Mouse (Mus musculus) forebrain, embryonic 16.5 days (tissue): ENCODE measurements around the gene Cfap97d1. TPM values are rescaled to one million over a fixed set of nuclear protein-coding genes. Genes with fewer than 3 reads are reported as not detected.
A peak's percentile ranks its signal among the peaks of the same experiment; 100 is the strongest.

Experiments
- ATAC-seq: fragments of 200-750 bp; cut with Nextera tagmentation; 2 replicates; pipeline ENCODE4 v1.8.0; 2017; ENCODE audit warnings: mild to moderate bottlenecking, moderate library complexity
- H3K27ac ChIP-seq: fragments of 300-500 bp; sonication (generic); 2 replicates; pipeline ENCODE4 v1.5.1; 2014; ENCODE audit warnings: low read length, control low read depth
- H3K27me3 ChIP-seq: fragments of 300-500 bp; sonication (generic); replicated peaks from 2 replicates; pipeline ENCODE4 v1.6.1; 2014; ENCODE audit warnings: low read length; ENCODE audit not compliant: control insufficient read depth, insufficient read depth
- H3K36me3 ChIP-seq: fragments of 300-500 bp; sonication (generic); 2 replicates; pipeline ENCODE4 v1.6.1; 2014; ENCODE audit not compliant: control insufficient read depth, insufficient read depth
- H3K4me1 ChIP-seq: fragments of 300-500 bp; sonication (generic); replicated peaks from 2 replicates; pipeline ENCODE4 v1.6.1; 2014; ENCODE audit warnings: low read length; ENCODE audit not compliant: control insufficient read depth, insufficient read depth
- H3K4me2 ChIP-seq: fragments of 300-500 bp; sonication (generic); 2 replicates; pipeline ENCODE4 v1.6.1; 2014; ENCODE audit warnings: mild to moderate bottlenecking, low read length, control low read depth
- H3K4me3 ChIP-seq: fragments of 300-500 bp; sonication (generic); replicated peaks from 2 replicates; pipeline ENCODE4 v1.5.1; 2014; ENCODE audit warnings: mild to moderate bottlenecking, low read length, control low read depth
- H3K9ac ChIP-seq: fragments of 300-500 bp; sonication (generic); replicated peaks from 2 replicates; pipeline ENCODE4 v1.6.1; 2014; ENCODE audit warnings: low read depth, low read length, control low read depth
- H3K9me3 ChIP-seq: fragments of 300-500 bp; sonication (generic); 2 replicates; pipeline ENCODE4 v1.6.1; 2016; ENCODE audit warnings: low read length; ENCODE audit not compliant: control insufficient read depth
- WGBS: fragments of 180-500 bp; shearing (Covaris S2); extraction: QIAGEN DNeasy Blood & Tissue Kit; methylation state at CpG from one replicate; pipeline ENCODE4 v1.1.7; 2014; 5-methylcytosine and 5-hydroxymethylcytosine counted together
- polyA plus RNA-seq: library from polyadenylated mRNA; unstranded; fragments of >200 nt; fragmentation: Nextera tagmentation; extraction: Ambion mirVana; gene quantifications from 2 replicates; pipeline ENCODE4 v1.2.1, GENCODE M21; 2015

Gene Cfap97d1
- polyA plus RNA-seq, 1 experiment from 2014 or later = not detected

DNA sequence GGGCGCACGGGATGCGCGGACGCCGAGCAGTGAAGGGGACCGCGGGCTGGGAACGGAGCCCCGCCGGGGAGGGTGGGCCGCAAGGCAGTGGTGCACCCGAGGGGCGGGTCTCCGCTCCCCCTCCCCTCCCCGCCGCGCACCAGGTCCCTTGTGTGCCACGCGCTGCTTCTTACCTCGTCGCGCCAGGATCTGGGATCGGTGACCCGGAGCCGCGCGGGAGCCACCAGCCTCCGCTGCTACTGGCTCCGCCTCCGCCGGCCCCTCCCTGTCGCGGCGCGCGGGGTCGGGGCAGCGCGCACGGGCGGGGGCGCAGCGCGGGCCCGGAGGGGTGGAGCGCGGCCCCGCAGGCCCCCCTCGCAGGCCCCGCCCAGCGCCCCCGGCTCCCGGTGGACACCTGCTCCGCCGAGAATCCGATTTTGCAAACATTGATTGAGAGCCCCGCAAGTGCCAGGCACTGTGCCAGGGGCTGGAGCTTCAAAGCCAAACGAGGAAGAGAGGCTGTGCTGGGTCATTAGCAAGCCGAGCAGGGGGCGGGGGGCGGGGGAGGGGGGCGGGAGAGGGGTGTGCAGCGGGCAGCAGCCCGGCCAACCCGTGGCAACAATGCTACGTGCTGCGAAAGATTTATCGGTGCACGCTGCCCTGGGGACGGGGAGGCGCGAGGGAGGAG, 42.7 kb downstream of the Cfap97d1 start:
- Histone ChIP-seq H3K4me3 (peak overlapping the region; percentile 65), H3K27me3 (no peaks in the 10 kb centered on the region), H3K9ac (peak overlapping the region; percentile 72), H3K36me3 (0 out of 2 replicates have a peak, but pooled peaks cover 2% of the 10 kb centered on the region), H3K27ac (peak overlapping the region; percentile 71), H3K9me3 (no peaks in the 10 kb centered on the region), H3K4me1 (peaks cover 28% of the 10 kb centered on the region), H3K4me2 (peak overlapping the region; percentile 56)
- under 1% methylated on average over 52 of the region's 73 CpGs for WGBS
- peak; percentile 86 for ATAC-seq

DNA sequence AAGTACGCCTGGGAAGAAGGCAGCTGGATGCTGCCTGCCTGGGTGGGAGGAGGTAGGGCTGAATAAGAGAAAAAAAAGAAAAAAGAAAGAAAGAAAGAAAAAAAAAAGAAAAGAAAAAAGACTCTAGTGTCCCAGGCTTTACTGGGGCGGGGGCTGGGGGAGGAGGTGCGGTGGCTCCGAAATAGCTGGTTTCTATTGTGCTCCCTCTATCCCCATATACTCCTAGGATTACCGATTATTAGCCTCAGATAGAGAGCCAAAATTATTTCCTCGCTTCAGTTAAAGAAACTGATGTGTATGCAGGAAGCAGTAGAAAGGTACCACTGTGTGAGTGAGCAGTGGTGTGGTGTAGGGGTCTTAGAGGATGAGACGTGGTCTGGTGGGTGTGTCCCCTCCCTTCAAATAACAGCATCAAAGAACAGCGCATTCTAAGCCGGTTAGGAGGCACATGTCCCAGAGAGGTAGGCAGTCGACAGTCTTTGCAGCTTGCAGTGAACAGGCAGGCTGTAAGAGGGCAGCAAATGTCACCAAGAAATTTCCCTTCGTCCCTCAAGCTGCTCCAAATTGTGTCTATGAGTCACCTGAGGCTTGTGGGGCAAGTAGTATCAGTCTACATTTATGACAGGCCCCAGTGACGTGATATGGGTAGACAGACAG, 43.4 kb downstream of the Cfap97d1 start:
- Histone ChIP-seq H3K27ac (peak overlapping the region; percentile 71), H3K9ac (peak overlapping the region; percentile 72), H3K4me3 (peak overlapping the region; percentile 65), H3K36me3 (0 out of 2 replicates have a peak, but pooled peaks cover 2% of the 10 kb centered on the region), H3K4me2 (peak overlapping the region; percentile 56), H3K9me3 (no peaks in the 10 kb centered on the region), H3K27me3 (no peaks in the 10 kb centered on the region), H3K4me1 (peaks cover 28% of the 10 kb centered on the region)
- ATAC-seq = peak; percentile 16
- WGBS = 2% methylated on average over 12 of the region's 12 CpGs

GRCm38 (mm10) chr11:102028087-102028816, 44.2 kb downstream of the Cfap97d1 start, which contains the start of gene Mpp3:
Mpp3 (minus strand) TSS chr11:102028461.
- WGBS = 53% methylated on average over 6 of the region's 6 CpGs

DNA sequence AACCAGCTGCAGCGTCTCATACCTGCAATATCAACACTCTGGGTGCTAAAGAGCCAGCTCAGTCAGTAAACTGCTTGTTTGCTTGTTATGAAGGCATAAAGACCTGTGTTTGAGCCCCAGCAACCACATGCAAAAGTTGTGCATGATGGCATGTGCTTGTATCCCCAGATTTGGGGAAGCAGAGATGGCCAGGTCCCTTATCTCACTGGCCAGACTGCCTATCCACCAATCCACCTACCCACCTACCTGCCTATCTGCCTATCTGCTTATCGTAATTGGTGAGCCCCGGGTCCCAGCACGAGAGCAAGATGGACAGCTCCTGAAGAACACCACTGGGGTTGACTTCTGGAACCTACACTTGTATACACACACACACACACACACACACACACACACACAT, 45.2 kb downstream of the Cfap97d1 start:
- Histone ChIP-seq H3K36me3 (no peaks in the 10 kb centered on the region), H3K4me3 (no peak overlapping the region), H3K27me3 (no peaks in the 10 kb centered on the region), H3K4me2 (no peak overlapping the region), H3K4me1 (peaks cover 28% of the 10 kb centered on the region), H3K9me3 (no peaks in the 10 kb centered on the region), H3K27ac (no peak overlapping the region), H3K9ac (no peak overlapping the region)
- WGBS = 90% methylated on average over 4 of the region's 4 CpGs
- ATAC-seq = no peak

More at GRCm38 (mm10) chr11:102028087-102028816, 44.2 kb downstream of the Cfap97d1 start, which contains the start of gene Mpp3:
- Histone ChIP-seq H3K9ac (peak within 1 kb of the TSS; percentile 72), H3K27ac (peak within 1 kb of the TSS; percentile 71), H3K4me2 (peak within 1 kb of the TSS; percentile 56), H3K9me3 (no peaks in the 10 kb centered on the region), H3K36me3 (no peaks in the 10 kb centered on the region), H3K4me1 (peaks cover 28% of the 10 kb centered on the region), H3K4me3 (peak within 1 kb of the TSS; percentile 65), H3K27me3 (no peaks in the 10 kb centered on the region)
- no peak for ATAC-seq

GRCm38 (mm10) chr11:102029966-102030365, 45.9 kb downstream of the Cfap97d1 start:
- no peak overlapping the region for H3K9ac ChIP-seq
- H3K9me3 ChIP-seq = no peaks in the 10 kb centered on the region
- no peak overlapping the region for H3K4me3 ChIP-seq
- H3K36me3 ChIP-seq = no peaks in the 10 kb centered on the region
- 32% methylated on average over 7 of the region's 7 CpGs for WGBS
- H3K27me3 ChIP-seq = no peaks in the 10 kb centered on the region
- H3K4me1 ChIP-seq = peaks cover 25% of the 10 kb centered on the region
- no peak overlapping the region for H3K4me2 ChIP-seq
- no peak overlapping the region for H3K27ac ChIP-seq
- no peak for ATAC-seq

GRCm38 (mm10) chr11:102031149-102031548, 47.1 kb downstream of the Cfap97d1 start:
- Histone ChIP-seq H3K4me1 (peaks cover 13% of the 10 kb centered on the region), H3K9ac (no peak overlapping the region), H3K9me3 (no peaks in the 10 kb centered on the region), H3K27me3 (no peaks in the 10 kb centered on the region), H3K36me3 (no peaks in the 10 kb centered on the region), H3K4me2 (no peak overlapping the region), H3K4me3 (no peak overlapping the region), H3K27ac (no peak overlapping the region)
- ATAC-seq = no peak
- 39% methylated on average over 7 of the region's 7 CpGs for WGBS

DNA sequence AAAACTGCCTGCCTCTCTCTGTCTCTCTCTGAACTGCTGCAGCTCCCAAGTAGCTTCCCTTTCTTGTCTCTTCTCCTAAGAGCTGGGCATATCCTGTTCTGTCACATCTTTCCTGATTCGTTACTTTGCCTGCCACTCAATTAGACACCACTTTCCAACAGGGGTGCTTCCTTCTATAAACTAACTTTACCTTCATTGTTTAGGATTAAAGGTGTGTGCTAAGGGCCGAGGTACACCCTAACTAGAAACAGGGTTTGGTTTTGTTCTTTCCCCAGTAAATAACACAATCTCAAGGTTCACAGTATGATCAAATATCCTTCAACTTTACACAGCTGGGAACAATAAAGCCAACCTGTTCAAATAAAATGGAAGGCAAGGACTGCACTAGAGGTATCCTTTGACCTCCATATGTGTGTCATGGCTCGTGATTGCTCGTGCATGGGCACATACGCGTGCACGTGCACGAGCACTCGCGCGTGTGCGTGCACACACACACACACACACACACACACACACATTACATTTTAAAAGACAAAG, 49.0 kb downstream of the Cfap97d1 start:
- H3K9me3 ChIP-seq = no peaks in the 10 kb centered on the region
- peaks cover 4% of the 10 kb centered on the region for H3K4me1 ChIP-seq
- H3K4me2 ChIP-seq = no peak overlapping the region
- H3K36me3 ChIP-seq = no peaks in the 10 kb centered on the region
- no peaks in the 10 kb centered on the region for H3K27me3 ChIP-seq
- WGBS = 90% methylated on average over 12 of the region's 12 CpGs
- no peak for ATAC-seq
- H3K27ac ChIP-seq = no peak overlapping the region
- no peak overlapping the region for H3K4me3 ChIP-seq
- no peak overlapping the region for H3K9ac ChIP-seq

DNA sequence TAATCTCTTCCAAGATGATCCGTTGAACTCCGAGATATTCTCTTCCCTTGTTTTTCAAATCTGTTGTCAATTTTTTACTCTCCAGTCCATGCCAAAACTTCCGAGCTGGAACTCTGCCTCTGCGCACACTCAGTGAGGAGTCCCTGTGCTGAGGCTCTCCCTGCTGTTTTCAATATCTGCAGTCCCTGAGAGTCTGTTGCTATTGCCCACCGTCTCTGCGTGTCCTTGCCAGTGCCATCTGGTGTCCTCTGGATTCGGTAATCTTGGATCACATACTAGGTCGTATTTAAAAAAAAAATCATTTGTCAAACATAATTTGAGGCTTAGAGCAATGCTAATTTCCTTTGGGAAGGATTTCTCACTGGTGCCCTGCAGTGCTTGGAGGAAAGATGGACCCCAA, 50.8 kb downstream of the Cfap97d1 start:
- no peak overlapping the region for H3K4me2 ChIP-seq
- no peak overlapping the region for H3K9ac ChIP-seq
- WGBS = 48% methylated on average over 8 of the region's 8 CpGs
- no peaks in the 10 kb centered on the region for H3K27me3 ChIP-seq
- peak; percentile 38; the same call in 1 of the 2 replicates for ATAC-seq
- peaks cover 4% of the 10 kb centered on the region for H3K4me1 ChIP-seq
- H3K36me3 ChIP-seq = no peaks in the 10 kb centered on the region
- H3K9me3 ChIP-seq = no peaks in the 10 kb centered on the region
- no peak overlapping the region for H3K4me3 ChIP-seq
- H3K27ac ChIP-seq = no peak overlapping the region

DNA sequence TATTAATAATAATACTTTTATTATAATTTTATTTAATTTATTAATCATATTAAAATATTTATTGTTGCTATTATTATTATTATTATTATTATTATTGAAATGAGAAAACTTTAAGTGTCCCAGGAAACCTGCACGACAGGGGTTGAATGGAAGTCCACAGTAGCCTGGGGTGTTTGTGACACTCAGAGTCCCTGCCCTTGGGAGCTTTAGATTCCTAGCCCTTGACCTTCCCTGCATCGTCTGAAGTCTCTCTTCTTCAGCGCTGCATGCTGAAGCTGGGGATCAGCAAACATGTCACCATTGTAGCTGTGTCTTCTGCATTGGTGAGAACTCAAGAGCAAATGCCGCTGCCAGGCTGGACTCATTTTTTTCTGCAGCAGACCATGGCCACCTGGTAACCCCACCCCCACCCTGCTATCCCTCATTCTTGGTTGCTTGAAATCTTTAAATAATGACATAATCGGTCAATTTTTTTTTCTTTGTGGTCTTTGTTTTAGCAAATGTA, 51.4 kb downstream of the Cfap97d1 start:
- Histone ChIP-seq H3K36me3 (no peaks in the 10 kb centered on the region), H3K9ac (no peak overlapping the region), H3K4me2 (no peak overlapping the region), H3K27ac (peak overlapping the region; percentile 32; the same call in 1 of the 2 replicates), H3K4me1 (peaks cover 4% of the 10 kb centered on the region; the same call in 1 of the 2 replicates), H3K27me3 (no peaks in the 10 kb centered on the region), H3K4me3 (no peak overlapping the region), H3K9me3 (no peaks in the 10 kb centered on the region)
- 74% methylated on average over 5 of the region's 5 CpGs for WGBS
- ATAC-seq = no peak
